Mouse (Mus musculus) left cerebral cortex, postnatal 36 days (tissue): ENCODE results near the gene Ttc13. TPM values are rescaled to one million over a fixed set of nuclear protein-coding genes. Genes with fewer than 3 reads are reported as not detected.
A peak's percentile ranks its signal among the peaks of the same experiment; 100 is the strongest.

ENCODE experiments used
- DNase-seq, 2 experiments: peaks; one replicate each; pipeline ENCODE4 v3.0.0; 2021 to 2022; ENCODE audit warnings: low spot score in 2 of 2, mixed read lengths in 1 of 2
- intact Hi-C: fragments of 180-260 bp; cut with DNase I; formaldehyde crosslinking; loops from one replicate; pipeline ENCODE4 v1.15.1; 2025
- total RNA-seq, 2 experiments: library from RNA; stranded (reverse); gene quantifications; 2 replicates each; pipeline ENCODE4 v1.2.3; 2021

Gene Ttc13
- total RNA-seq, 2 experiments from 2014 or later: 35.6 to 49.9 TPM

GRCm38 (mm10) chr8:124713207-124713606 lies 8.6 kb downstream of the Ttc13 start:
- DNase-seq: no peak
- intact Hi-C loops: no loop called here

GRCm38 (mm10) chr8:124705823-124706222 lies 16.0 kb downstream of the Ttc13 start:
- no peak for DNase-seq
- intact Hi-C loops: no loop called here

GRCm38 (mm10) chr8:124704376-124704775 lies 17.4 kb downstream of the Ttc13 start:
- DNase-seq: no peak
- intact Hi-C loops: no loop called here

GRCm38 (mm10) chr8:124703526-124703925 lies 18.3 kb downstream of the Ttc13 start:
- intact Hi-C loops: no loop called here
- no peak for DNase-seq

- no peak for DNase-seq
- intact Hi-C loops: no loop called here
These were observed 19.6 kb downstream of the Ttc13 start for GRCm38 (mm10) chr8:124702183-124702582.

GRCm38 (mm10) chr8:124701023-124701422 lies 20.8 kb downstream of the Ttc13 start:
- intact Hi-C loops: no loop called here
- no peak for DNase-seq

GRCm38 (mm10) chr8:124700271-124700670 lies 21.5 kb downstream of the Ttc13 start:
- intact Hi-C loops: no loop called here
- DNase-seq: no peak

GRCm38 (mm10) chr8:124695424-124696100 lies 26.2 kb downstream of the Ttc13 start:
- no peak for DNase-seq
- intact Hi-C loops: no loop called here

- intact Hi-C loops: no loop called here
- no peak for DNase-seq
These were observed 30.1 kb downstream of the Ttc13 start for GRCm38 (mm10) chr8:124691706-124692105.

- intact Hi-C loops: no loop called here
- no peak for DNase-seq
These were observed 32.9 kb downstream of the Ttc13 start for GRCm38 (mm10) chr8:124688899-124689298.

GRCm38 (mm10) chr8:124682218-124682617 lies 39.6 kb downstream of the Ttc13 start:
- intact Hi-C loops: no loop called here

GRCm38 (mm10) chr8:124681792-124682157 lies 40.0 kb downstream of the Ttc13 start:
- no peak for DNase-seq
- intact Hi-C loops: no loop called here

More at GRCm38 (mm10) chr8:124682218-124682617, 39.6 kb downstream of the Ttc13 start:
- DNase-seq: no peak

GRCm38 (mm10) chr8:124681077-124681791 lies 40.5 kb downstream of the Ttc13 start:
- intact Hi-C loops: no loop called here
- DNase-seq: no peak

- intact Hi-C loops: loop anchor here (5.0 kb wide), 1 partner anchor 131 kb away; no protein-coding TSS in a partner anchor
- no peak for DNase-seq
These were observed 43.5 kb downstream of the Ttc13 start for GRCm38 (mm10) chr8:124678246-124678645.

- DNase-seq: peak; percentile 82 to 88
- intact Hi-C loops: loop anchor here (1.0 to 5.0 kb wide), 2 partner anchors 60 to 130 kb away; no protein-coding TSS in a partner anchor
These were observed 44.3 kb downstream of the Ttc13 start for GRCm38 (mm10) chr8:124677486-124677885.

- DNase-seq: no peak
These were observed 44.7 kb downstream of the Ttc13 start for GRCm38 (mm10) chr8:124677078-124677477.

GRCm38 (mm10) chr8:124676661-124677060 lies 45.1 kb downstream of the Ttc13 start:
- no peak for DNase-seq
- intact Hi-C loops: loop anchor here (1.0 to 5.0 kb wide), 2 partner anchors 59 to 129 kb away; no protein-coding TSS in a partner anchor

More at GRCm38 (mm10) chr8:124677078-124677477, 44.7 kb downstream of the Ttc13 start:
- intact Hi-C loops: loop anchor here (1.0 to 5.0 kb wide), 2 partner anchors 60 to 130 kb away; no protein-coding TSS in a partner anchor

GRCm38 (mm10) chr8:124672345-124672744 lies 49.4 kb downstream of the Ttc13 start:
- intact Hi-C loops: no loop called here
- DNase-seq: no peak

GRCm38 (mm10) chr8:124668798-124669197 lies 53.0 kb downstream of the Ttc13 start:
- DNase-seq: no peak
- intact Hi-C loops: no loop called here

- intact Hi-C loops: loop anchor here (5.0 kb wide), 1 partner anchor 47 kb away; no protein-coding TSS in a partner anchor
- DNase-seq: no peak
These were observed 57.4 kb downstream of the Ttc13 start for GRCm38 (mm10) chr8:124664414-124664813.

GRCm38 (mm10) chr8:124663874-124664230 lies 57.9 kb downstream of the Ttc13 start:
- intact Hi-C loops: loop anchor here (2.0 to 5.0 kb wide), 2 partner anchors 21 to 47 kb away; no protein-coding TSS in a partner anchor
- no peak for DNase-seq
